Mouse (Mus musculus) splenic B cell, adult 2 months (primary cell): ENCODE data around the gene Vpreb1.
"Not testable (repeated sequence)": the region's sequence is repeated elsewhere in the genome, so short reads cannot be mapped to it uniquely, and the experiment has no call there.

Source experiments
- DNase-seq: peaks from one replicate; pipeline ENCODE4 v3.0.0-alpha.2; 2011; ENCODE audit warnings: low read depth, low spot score
- H3K27me3 ChIP-seq: 2 replicates; pipeline ENCODE4 v1.6.1; 2012; ENCODE audit warnings: mild to moderate bottlenecking, low read length, moderate library complexity, mixed read lengths; ENCODE audit not compliant: control insufficient read depth, poor library complexity, insufficient read depth, severe bottlenecking
- H3K36me3 ChIP-seq: 2 replicates; pipeline ENCODE4 v1.6.1; 2012; ENCODE audit warnings: mild to moderate bottlenecking, low read length, moderate library complexity, mixed read lengths; ENCODE audit not compliant: control insufficient read depth, poor library complexity, insufficient read depth, severe bottlenecking

Vpreb1 gene

GRCm38 (mm10) chr16:16865696-16866561 lies 4.7 kb downstream of the Vpreb1 start:
- DNase-seq, result peak; percentile 17
- H3K27me3 ChIP-seq, result no peaks in the 10 kb centered on the region
- no peaks in the 10 kb centered on the region for H3K36me3 ChIP-seq

GRCm38 (mm10) chr16:16865217-16865616 lies 5.4 kb downstream of the Vpreb1 start:
- Histone ChIP-seq H3K36me3 (no peaks in the 10 kb centered on the region), H3K27me3 (no peaks in the 10 kb centered on the region)
- peak; percentile 20 for DNase-seq

DNA sequence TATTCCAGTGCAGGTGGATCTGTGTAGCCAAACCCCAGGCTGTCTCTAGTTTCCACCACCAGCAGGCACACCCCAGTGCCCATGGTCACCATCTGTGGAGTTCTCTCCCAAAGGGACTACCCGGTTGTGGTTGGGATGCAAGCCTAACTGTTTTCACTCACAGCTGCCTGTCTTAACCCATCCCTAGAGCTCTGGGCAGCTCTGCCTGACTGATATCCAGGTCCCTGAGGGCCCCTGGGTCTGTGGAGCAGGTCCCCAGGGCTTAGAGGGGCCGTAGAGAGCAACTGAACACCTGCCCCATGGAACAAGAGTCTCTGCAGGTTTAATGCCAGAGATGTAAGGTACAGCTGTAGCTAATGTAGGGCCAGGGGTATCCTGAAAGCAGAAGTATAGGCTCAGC lies 6.7 kb downstream of the Vpreb1 start, which contains the start of gene Igll1:
Igll1 (minus strand) TSS at position 8 of the 400 bp plus-strand sequence.
- DNase-seq, result no peak
- Histone ChIP-seq H3K27me3 (no peaks in the 10 kb centered on the region), H3K36me3 (no peaks in the 10 kb centered on the region)

GRCm38 (mm10) chr16:16862288-16862687 lies 8.4 kb downstream of the Vpreb1 start:
- no peak for DNase-seq

DNA sequence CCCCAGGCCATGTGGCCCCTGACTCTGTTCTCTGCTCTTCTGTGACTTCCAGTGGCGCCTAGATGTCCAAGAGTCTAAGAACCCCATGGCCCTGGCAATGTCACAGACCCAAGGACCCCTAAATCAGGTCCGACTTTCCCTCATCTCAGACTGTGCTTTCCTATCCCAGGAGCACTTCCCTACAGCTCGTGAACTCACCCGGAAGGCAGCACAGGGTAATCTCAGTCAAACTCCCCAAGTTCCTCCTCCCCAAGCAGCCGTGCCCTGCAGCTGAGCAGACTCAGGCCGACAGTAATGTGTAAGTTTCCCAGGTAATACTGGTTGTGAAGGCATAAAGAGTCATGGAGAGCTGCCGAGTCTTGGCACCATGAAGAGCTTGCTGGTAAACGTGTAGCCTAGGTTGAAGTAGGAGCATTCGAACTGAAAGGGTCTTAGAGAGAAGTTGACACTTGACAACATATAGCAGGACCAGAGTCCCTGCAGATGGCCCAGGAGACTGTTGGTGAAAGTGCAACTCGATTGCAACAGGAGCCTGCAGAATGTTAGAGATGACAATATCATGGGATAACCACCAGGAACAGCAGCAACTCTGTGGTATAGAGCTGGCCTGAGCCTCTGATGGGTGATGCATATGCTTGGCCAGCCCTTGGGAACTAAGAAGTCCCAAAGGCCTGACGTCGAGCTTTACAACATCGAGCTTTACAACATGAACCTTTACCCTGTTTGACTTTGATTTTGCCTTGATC lies 13.7 kb downstream of the Vpreb1 start:
- no peaks in the 10 kb centered on the region for H3K36me3 ChIP-seq
- no peaks in the 10 kb centered on the region for H3K27me3 ChIP-seq
- no peak for DNase-seq

More at GRCm38 (mm10) chr16:16862288-16862687, 8.4 kb downstream of the Vpreb1 start:
- no peaks in the 10 kb centered on the region for H3K36me3 ChIP-seq
- no peaks in the 10 kb centered on the region for H3K27me3 ChIP-seq

DNA sequence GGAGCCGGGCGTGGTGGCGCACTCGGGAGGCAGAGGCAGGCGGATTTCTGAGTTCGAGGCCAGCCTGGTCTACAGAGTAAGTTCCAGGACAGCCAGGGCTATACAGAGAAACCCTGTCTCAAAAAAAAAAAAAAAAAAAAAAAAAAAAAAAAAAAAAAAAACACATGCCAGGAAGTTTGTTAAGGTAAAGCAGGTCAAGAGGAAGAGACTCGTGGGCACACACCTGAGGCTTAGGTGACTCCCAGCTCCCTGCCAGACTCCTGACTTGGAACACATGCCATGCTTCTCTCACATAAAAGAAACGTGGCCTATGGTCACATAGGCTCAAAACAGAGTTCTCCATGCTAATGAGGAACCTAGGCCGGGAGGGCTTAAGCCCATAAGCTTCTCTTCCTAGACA lies 14.6 kb downstream of the Vpreb1 start:
- H3K27me3 ChIP-seq, DNase-seq, H3K36me3 ChIP-seq: not testable (repeated sequence)

DNA sequence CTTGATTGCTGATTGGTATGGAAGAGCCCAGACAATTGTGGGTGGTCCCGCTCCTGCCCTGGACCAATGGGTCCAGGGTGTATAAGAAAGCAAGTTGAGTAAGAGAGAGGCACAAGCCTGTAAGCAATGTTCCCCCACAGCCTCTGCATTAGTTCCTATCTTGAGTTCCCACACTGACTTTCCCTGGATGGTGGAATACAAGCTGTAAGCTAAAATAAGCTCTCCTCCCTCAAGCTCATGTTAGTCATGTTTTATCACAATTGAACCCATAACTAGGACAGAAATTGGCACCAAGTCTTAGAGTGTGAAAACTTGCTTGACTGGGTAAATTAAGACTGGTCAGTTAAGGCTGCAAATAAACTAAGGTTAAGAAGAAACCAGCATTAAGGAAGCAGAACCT lies 15.1 kb downstream of the Vpreb1 start:
- no peak for DNase-seq
- H3K36me3 ChIP-seq, result no peaks in the 10 kb centered on the region
- H3K27me3 ChIP-seq, result no peaks in the 10 kb centered on the region

DNA sequence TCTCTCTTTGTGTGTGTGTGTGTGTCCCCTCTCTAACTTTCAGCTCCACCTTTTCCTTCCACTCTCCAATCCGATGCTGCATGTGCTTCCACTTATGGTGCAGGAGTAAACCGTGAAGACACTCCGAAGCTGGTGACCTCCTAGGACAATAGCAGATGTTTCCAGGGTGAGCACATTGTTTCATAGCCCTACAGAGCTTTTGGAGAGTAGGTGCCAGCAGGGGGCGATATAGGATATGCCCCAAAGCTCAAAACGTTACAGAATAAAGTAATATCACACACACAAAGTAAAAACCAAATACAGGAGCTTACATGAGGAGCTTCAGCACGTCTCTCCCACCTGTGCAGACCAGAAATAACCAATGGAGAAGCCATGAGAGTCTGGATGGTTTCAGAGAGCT lies 15.8 kb downstream of the Vpreb1 start:
- Histone ChIP-seq H3K27me3 (no peaks in the 10 kb centered on the region), H3K36me3 (no peaks in the 10 kb centered on the region)
- DNase-seq, result peak; percentile 80

GRCm38 (mm10) chr16:16852411-16852810 lies 18.2 kb downstream of the Vpreb1 start:
- Histone ChIP-seq H3K36me3 (no peaks in the 10 kb centered on the region), H3K27me3 (no peaks in the 10 kb centered on the region)
- no peak for DNase-seq

DNA sequence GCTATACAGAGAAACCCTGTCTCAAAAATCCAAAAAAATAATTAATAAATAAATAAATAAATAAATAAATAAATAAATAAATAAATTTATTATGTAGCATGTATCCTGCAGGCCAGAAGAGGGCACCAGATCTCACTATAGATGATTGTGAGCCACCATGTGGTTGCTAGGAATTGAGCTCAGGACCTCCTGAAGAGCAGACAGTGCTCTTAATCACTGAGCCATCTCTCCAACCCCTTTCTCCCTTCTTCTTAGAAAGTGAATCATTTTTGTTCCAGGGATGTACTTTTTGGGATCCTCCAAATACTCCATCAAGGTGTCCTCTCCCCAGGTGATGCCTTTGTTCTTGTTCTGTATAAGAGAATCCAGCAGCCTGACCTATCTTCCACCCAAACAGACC lies 21.4 kb downstream of the Vpreb1 start:
- no peaks in the 10 kb centered on the region for H3K36me3 ChIP-seq
- H3K27me3 ChIP-seq, result no peaks in the 10 kb centered on the region
- DNase-seq, result no peak

DNA sequence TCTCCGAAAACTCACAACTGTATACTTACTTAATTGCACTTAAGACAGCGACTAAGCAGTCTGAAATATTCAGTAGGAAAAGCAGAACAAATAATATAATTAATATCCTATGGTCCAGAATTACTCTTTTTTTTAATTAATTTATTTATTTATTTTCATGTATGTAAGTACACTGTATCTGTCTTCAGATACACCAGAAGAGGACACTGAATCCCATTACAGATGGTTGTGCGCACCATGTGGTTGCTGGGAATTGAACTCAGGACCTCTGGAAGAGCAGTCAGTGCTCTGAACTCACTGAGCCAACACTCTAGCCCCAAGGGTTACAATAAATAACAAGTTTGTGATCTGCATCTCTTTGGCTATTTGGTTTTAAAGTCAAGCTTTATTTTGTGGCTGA lies 41.0 kb downstream of the Vpreb1 start:
- Histone ChIP-seq H3K36me3 (no peaks in the 10 kb centered on the region), H3K27me3 (no peaks in the 10 kb centered on the region)
- DNase-seq, result no peak

DNA sequence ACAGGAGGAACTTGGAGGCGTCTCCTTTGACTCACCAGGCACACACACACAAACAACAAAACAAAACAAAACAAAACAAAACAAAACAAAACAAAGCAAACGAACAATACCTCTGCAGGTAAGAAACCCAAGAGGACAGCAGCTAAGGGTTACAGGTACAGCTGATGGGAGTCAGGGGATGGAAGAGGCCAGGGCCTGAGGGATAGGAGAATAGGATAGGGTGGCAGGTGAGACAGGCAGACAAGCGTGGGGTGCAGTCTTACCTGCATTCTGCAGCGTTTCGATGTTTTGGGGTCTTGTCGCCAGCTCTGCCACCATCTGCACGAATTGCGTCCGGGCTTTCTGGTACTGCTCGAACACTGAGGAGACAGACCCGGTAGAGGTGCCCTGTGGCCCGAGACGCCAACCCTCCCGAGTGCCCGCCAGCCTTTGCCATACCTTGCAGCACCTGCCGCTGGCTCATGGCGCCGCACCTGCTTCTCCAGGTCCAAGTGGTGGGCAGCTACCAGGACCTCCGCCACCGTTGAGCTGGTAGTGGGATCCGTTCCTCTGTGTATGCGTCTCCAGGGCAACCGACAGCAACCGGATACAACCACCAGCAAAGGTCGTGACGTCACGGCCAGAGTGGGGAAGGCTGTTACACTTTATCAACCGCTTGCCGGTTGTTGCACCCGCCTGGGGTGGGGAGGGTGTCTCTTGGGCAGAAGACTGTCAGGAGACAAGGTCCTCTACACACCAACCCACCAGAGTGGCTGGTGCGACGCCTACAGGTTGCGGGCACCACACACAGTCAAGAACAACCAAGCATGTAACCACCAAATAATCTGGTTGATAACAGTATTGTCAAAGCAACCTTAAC lies 41.7 kb downstream of the Vpreb1 start, which contains the start of gene Spag6l:
Spag6l (minus strand) TSS at position 700 of the 859 bp plus-strand sequence.
- peak; percentile 89 for DNase-seq

DNA sequence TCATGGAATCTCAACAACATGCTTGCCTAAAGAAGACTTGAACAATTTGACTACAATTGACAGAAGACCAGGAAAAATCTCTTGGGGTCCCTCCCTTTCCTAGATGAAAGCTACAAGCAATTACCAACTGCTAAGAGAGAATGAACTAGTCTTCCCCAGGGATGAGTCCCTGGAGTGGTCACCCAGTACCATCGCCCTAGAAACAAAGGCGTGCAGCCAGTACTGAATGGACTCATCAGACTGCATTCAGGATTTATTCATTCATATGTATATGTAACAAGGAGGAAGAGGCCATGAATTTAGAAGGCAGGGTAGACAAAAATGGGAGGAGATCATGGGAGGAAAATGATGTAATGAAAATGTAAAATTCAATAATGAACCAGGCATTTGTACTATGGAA lies 44.4 kb downstream of the Vpreb1 start:
- H3K36me3 ChIP-seq, result no peaks in the 10 kb centered on the region
- no peaks in the 10 kb centered on the region for H3K27me3 ChIP-seq
- no peak for DNase-seq

More for the DNA sequence above, 41.7 kb downstream of the Vpreb1 start, which contains the start of gene Spag6l:
- Histone ChIP-seq H3K27me3 (no peaks in the 10 kb centered on the region), H3K36me3 (no peaks in the 10 kb centered on the region)

GRCm38 (mm10) chr16:16825476-16825875 lies 45.2 kb downstream of the Vpreb1 start:
- no peaks in the 10 kb centered on the region for H3K27me3 ChIP-seq
- no peak for DNase-seq
- H3K36me3 ChIP-seq, result no peaks in the 10 kb centered on the region
